24 mouse cellular contexts compared by ENCODE assay signal in genomic region chr9:42213142-42213541, GRCm38 (mm10). TPM values are rescaled to one million over a fixed set of nuclear protein-coding genes. Genes with fewer than 3 reads are reported as not detected.
A peak's percentile ranks its signal among the peaks of the same experiment; 100 is the strongest.
DNase-seq lines count a peak whose midpoint lies in the region.
"Had no signal": no experiment of that assay in that cellular context is flagged by ENCODE, and none has a peak within 500 bp of the region (broad histone marks: within the 10 kb centered on the region; RNA-seq: fewer than 3 reads in every experiment).

No protein-coding gene starts in this region.

- H3K36me3 ChIP-seq in heart, embryonic 10.5 days, result no peaks in the 10 kb centered on the region
- H3K36me3 ChIP-seq: embryonic facial prominence, embryonic 10.5 days; embryonic facial prominence, embryonic 13.5 days; forebrain, embryonic 12.5 days; forebrain, embryonic 15.5 days had no signal

- WGBS in heart, embryonic 10.5 days, result 92% methylated on average over 1 of the region's 1 CpGs

- peaks cover 21% of the 10 kb centered on the region for H3K4me1 ChIP-seq in heart, embryonic 10.5 days
- H3K4me1 ChIP-seq: embryonic facial prominence, embryonic 10.5 days; embryonic facial prominence, embryonic 13.5 days; forebrain, embryonic 12.5 days had no signal

- H3K27me3 ChIP-seq in heart, embryonic 10.5 days (ENCODE audit: insufficient read depth, poor library complexity, severe bottlenecking), result no peaks in the 10 kb centered on the region
- H3K27me3 ChIP-seq: embryonic facial prominence, embryonic 13.5 days; forebrain, embryonic 12.5 days; forebrain, embryonic 15.5 days had no signal

- no peak overlapping the region for H3K4me3 ChIP-seq in heart, embryonic 10.5 days
- H3K4me3 ChIP-seq: embryonic facial prominence, embryonic 10.5 days; embryonic facial prominence, embryonic 13.5 days; erythroblast, embryonic 14.5 days; forebrain, embryonic 12.5 days; forebrain, embryonic 15.5 days; gastrocnemius, adult 2 months; heart, adult 2 months had no signal

- H3K9me3 ChIP-seq in heart, embryonic 10.5 days, result no peaks in the 10 kb centered on the region
- H3K9me3 ChIP-seq: embryonic facial prominence, embryonic 10.5 days; embryonic facial prominence, embryonic 13.5 days; forebrain, embryonic 12.5 days; forebrain, embryonic 15.5 days had no signal

- peak; percentile 37 to 44 for DNase-seq in heart, postnatal 10 days
- DNase-seq in heart, embryonic 10.5 days (ENCODE audit: low spot score), result no peak
- peak; percentile 29 for DNase-seq in lung, postnatal 10 days
- DNase-seq in lung, postnatal 4 days, result no peak
- peak; percentile 21 for DNase-seq in skeletal muscle tissue, adult 2 months (ENCODE audit: low read depth, low spot score)
- no peak for DNase-seq in frontal cortex, postnatal 14 days (ENCODE audit: low spot score in 2 of 2)
- DNase-seq: adrenal gland, adult 8-10 months; adrenal gland, postnatal 25 days; cerebellum, adult 11-12 months; cerebellum, adult 8-10 months; cerebellum, postnatal 10 days; cerebellum, postnatal 36 days; embryo, embryonic 11 days; gastrocnemius, adult 2 months; gastrocnemius, postnatal 25 days; heart, adult 2 months; heart, postnatal 4 days had no signal

- H3K27ac ChIP-seq in heart, embryonic 10.5 days, result no peak overlapping the region
- H3K27ac ChIP-seq: embryonic facial prominence, embryonic 10.5 days; embryonic facial prominence, embryonic 13.5 days; forebrain, embryonic 12.5 days; forebrain, embryonic 15.5 days; gastrocnemius, adult 2 months; heart, adult 2 months; hindbrain, embryonic 14.5 days; hindbrain, postnatal 0 days had no signal

- intact Hi-C loops in heart, postnatal 10 days (cut with DNase I), result no loop called here

RNA-seq across cellular contexts. Expression of gene Sc5d, which starts 50.9 kb away (rescaled TPM):
- total RNA-seq in heart, postnatal 10 days (2021), result 10 to 100 TPM; 13.1 to 13.9 TPM
- 51.5 and 58.1 TPM in 2 replicates for polyA plus RNA-seq in heart, embryonic 10.5 days (2016; fragmentation: Nextera tagmentation; extraction: Ambion mirVana)

Comparison
In these comparisons a context has a peak if more than half of its experiments do, and no peak if none do; other contexts are left out.
1. DNase-seq: peak in heart, postnatal 10 days (2 of 2), lung, postnatal 10 days (single experiment) and skeletal muscle tissue, adult 2 months (single experiment); none in heart, embryonic 10.5 days (single experiment), lung, postnatal 4 days (0 of 2) and frontal cortex, postnatal 14 days (0 of 2).